Mouse (Mus musculus): ENCODE measurements around the gene Gm13199. TPM values are rescaled to one million over a fixed set of nuclear protein-coding genes. Genes with fewer than 3 reads are reported as not detected.

Gm13199 gene
- polyA plus RNA-seq, 1 experiment from 2014 or later: 2.1 TPM

Other genes starting within 250 kb of the Gm13199 start
- 2.4 and 2.6 TPM in 2 replicates for gene Camk1d, start 148.4 kb downstream of the Gm13199 start, polyA plus RNA-seq (2016; fragmentation: Nextera tagmentation; extraction: Ambion mirVana)
- gene Nudt5, start 17.9 kb downstream of the Gm13199 start, polyA plus RNA-seq (2016; fragmentation: Nextera tagmentation; extraction: Ambion mirVana): 64.7 and 68.3 TPM in 2 replicates
- gene Cdc123, start 17.8 kb downstream of the Gm13199 start, polyA plus RNA-seq (2016; fragmentation: Nextera tagmentation; extraction: Ambion mirVana): 310 and 330 TPM in 2 replicates
- gene Sec61a2, start 32.5 kb upstream of the Gm13199 start, polyA plus RNA-seq (2016; fragmentation: Nextera tagmentation; extraction: Ambion mirVana): 86.5 and 93.9 TPM in 2 replicates
- 4.7 and 5.5 TPM in 2 replicates for gene Dhtkd1, start 79.9 kb upstream of the Gm13199 start, polyA plus RNA-seq (2016; fragmentation: Nextera tagmentation; extraction: Ambion mirVana)
- gene Upf2, start 88.5 kb upstream of the Gm13199 start, polyA plus RNA-seq (2016; fragmentation: Nextera tagmentation; extraction: Ambion mirVana): 11.3 and 13.1 TPM in 2 replicates